Mouse (Mus musculus): ENCODE measurements around the gene Nrg4.

Nrg4 gene

GRCm38 (mm10) chr9:55326515-55327233 lies at the start of gene Nrg4, which contains the start of gene Tmem266:
Nrg4 (minus strand) TSS chr9:55326844.
Tmem266 (plus strand) TSS chr9:55326913.
- DNase-seq, result peak; percentile 64

GRCm38 (mm10) chr9:55371908-55372307 lies 45.3 kb upstream of the Nrg4 start:
- no peak for DNase-seq

- DNase-seq, result no peak
These were observed 41.4 kb upstream of the Nrg4 start for GRCm38 (mm10) chr9:55368011-55368410.

GRCm38 (mm10) chr9:55363707-55364106 lies 37.1 kb upstream of the Nrg4 start:
- no peak for DNase-seq

- DNase-seq, result no peak
These were observed 35.3 kb upstream of the Nrg4 start for GRCm38 (mm10) chr9:55361969-55362368.

- DNase-seq, result no peak
These were observed 34.2 kb upstream of the Nrg4 start for GRCm38 (mm10) chr9:55360861-55361260.

GRCm38 (mm10) chr9:55360372-55360771 lies 33.7 kb upstream of the Nrg4 start:
- no peak for DNase-seq

- no peak for DNase-seq
These were observed 30.5 kb upstream of the Nrg4 start for GRCm38 (mm10) chr9:55357164-55357563.

- DNase-seq, result no peak
These were observed 28.7 kb upstream of the Nrg4 start for GRCm38 (mm10) chr9:55355270-55355834.

- DNase-seq, result no peak
These were observed 28.0 kb upstream of the Nrg4 start for GRCm38 (mm10) chr9:55354686-55355085.

GRCm38 (mm10) chr9:55348664-55349063 lies 22.0 kb upstream of the Nrg4 start:
- no peak for DNase-seq

- no peak for DNase-seq
These were observed 18.7 kb upstream of the Nrg4 start for GRCm38 (mm10) chr9:55345332-55345731.

GRCm38 (mm10) chr9:55344165-55344564 lies 17.5 kb upstream of the Nrg4 start:
- no peak for DNase-seq

- no peak for DNase-seq
These were observed 6.3 kb upstream of the Nrg4 start for GRCm38 (mm10) chr9:55332949-55333348.

GRCm38 (mm10) chr9:55332476-55332875 lies 5.8 kb upstream of the Nrg4 start:
- no peak for DNase-seq

- DNase-seq, result no peak
These were observed 2.8 kb upstream of the Nrg4 start for GRCm38 (mm10) chr9:55329401-55329800.

- DNase-seq, result no peak
These were observed 1.7 kb upstream of the Nrg4 start for GRCm38 (mm10) chr9:55328151-55328918.

GRCm38 (mm10) chr9:55327234-55327615 lies 581 bp upstream of the Nrg4 start:
- DNase-seq, result no peak

GRCm38 (mm10) chr9:55325564-55326514 lies 805 bp downstream of the Nrg4 start:
- no peak for DNase-seq

GRCm38 (mm10) chr9:55325061-55325460 lies 1.6 kb downstream of the Nrg4 start:
- DNase-seq, result no peak

- DNase-seq, result no peak
These were observed 2.1 kb downstream of the Nrg4 start for GRCm38 (mm10) chr9:55324516-55324915.

- DNase-seq, result no peak
These were observed 2.6 kb downstream of the Nrg4 start for GRCm38 (mm10) chr9:55324085-55324484.

GRCm38 (mm10) chr9:55322641-55323040 lies 4.0 kb downstream of the Nrg4 start:
- DNase-seq, result no peak

Data from liver (tissue).